Mouse (Mus musculus): ENCODE measurements at regions not wholly inside any gene's neighbourhood (a gene's known extent, or its start where the extent isn't known, plus 50 kb on each side); places are given as distances from the start of the nearest gene placed in this dataset.

DNA sequence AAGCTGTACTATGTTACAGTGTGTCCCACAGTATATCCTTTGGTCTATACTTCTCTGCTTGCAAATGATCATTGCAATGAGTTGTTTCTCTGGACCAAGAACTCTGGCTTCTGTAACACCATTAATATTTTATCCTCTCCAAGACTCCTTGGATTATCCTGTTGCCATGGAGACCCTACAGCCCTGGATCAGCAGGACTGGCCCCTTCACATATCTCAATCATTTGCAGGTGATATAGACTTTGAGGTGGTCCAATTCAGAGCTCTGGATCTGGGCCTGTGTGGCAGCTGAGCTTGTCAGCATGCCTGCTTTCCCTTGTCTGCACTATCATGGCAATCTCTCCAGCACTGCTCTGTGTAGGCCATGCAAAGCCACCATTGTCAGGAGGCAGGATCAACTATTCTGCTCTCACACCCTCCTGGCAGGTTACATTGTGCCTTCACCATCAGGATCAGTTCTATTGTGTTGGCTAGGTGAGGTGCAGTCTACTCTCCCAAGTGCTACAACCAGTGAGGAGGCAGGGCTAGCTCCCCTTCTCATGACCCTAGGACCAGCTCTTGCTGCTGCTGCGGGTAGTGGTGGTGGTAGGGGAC, 110.2 kb upstream of the Try4 start:
- TF ChIP-seq CTCF (IDR thresholded peaks at IDR 0.05; ENCODE audit: insufficient read depth, low read length) = no peak
- no peak for TF ChIP-seq POLR2A (IDR thresholded peaks at IDR 0.05; ENCODE audit: borderline replicate concordance, extremely low read depth, low read depth, low read length)

All from lung, adult 2 months (tissue).